Mouse (Mus musculus) liver, embryonic 14.5 days (tissue): Measurements from ENCODE around the gene Hist2h2ab.

ENCODE experiments used
- CTCF ChIP-seq: IDR thresholded peaks from 2 replicates; pipeline ENCODE4 v1.5.1; 2016; ENCODE audit warnings: antibody characterized with exemption, low read depth, control low read depth
- EP300 ChIP-seq: IDR thresholded peaks from 2 replicates; pipeline ENCODE4 v1.6.1; 2016; ENCODE audit warnings: antibody characterized with exemption, low read depth

- TF ChIP-seq CTCF (no peak), EP300 (no peak)
Observed at GRCm38 (mm10) chr3:96264404-96264949, 44.8 kb downstream of the Hist2h2ab start.
